Mouse (Mus musculus) brain, adult 10 weeks (tissue): ENCODE data around the gene Anks3. TPM values are rescaled to one million over a fixed set of nuclear protein-coding genes. Genes with fewer than 3 reads are reported as not detected.

Experiments
- polyA plus RNA-seq: library from polyadenylated mRNA; stranded (reverse); fragments of 350-450 nt; fragmentation: Illumina TruSeq; extraction: RNeasy Lipid Tissue Mini Kit (QIAGEN cat#74804); gene quantifications from one replicate; pipeline ENCODE4 v1.2.3, GENCODE M21; 2015; ENCODE audit warnings: low read depth, low replicate concordance

Gene Anks3
- polyA plus RNA-seq = 43.4 TPM

DNA sequence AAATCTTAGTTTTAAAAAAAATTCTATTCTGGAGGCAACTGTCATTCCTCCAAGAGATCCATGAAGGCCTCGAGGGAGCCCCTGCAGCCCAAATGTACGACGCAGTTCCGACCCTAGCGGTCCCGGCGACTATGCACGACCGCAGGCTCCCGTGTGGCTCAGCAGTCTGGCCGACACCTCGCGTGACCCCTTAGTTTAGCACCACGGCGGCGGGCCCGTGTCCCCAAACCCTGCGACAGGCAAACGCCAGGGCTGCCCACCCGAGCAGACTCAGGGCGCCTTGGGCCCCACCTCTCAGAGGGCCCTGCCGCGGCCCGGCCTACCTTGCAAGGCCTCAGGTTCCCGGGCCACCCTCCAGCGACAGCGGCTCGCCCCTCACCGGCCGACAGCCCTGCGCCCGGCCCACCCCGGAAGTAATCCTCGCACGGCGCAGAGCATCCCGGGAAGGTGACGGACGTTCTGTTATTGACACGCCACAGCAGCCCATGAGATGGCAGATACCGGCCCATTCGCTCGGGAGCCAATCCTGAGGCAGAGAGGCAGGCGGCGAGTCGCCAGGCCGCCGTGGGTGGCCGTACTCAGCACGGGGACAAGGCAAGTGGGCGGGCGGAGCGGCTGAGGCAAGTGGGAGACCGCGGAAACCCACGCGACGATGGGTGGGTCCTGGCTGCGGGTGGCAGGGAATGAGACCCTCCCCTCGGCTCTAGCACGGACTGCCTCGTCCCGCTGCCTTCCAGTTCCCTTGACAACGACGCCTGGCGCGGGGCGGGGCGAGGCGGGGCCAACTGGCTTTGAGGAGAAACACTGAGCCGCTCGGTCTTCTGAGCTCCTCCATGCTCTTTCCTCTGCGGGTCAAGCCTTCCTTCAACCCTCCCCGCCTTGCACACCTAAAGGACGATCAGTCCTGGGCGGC, at the start of gene Anks3:
Gene Anks3, minus strand, starts transcription at position 409 of the 913 bp plus-strand sequence.

GRCm38 (mm10) chr16:5013054-5013838, 49.2 kb upstream of the Anks3 start, which contains the start of gene Rogdi:
Gene Rogdi, minus strand, starts transcription at chr16:5013553.

GRCm38 (mm10) chr16:5007067-5007466, 43.1 kb upstream of the Anks3 start, which contains the start of gene Smim22:
Gene Smim22, plus strand, starts transcription at chr16:5007288.

GRCm38 (mm10) chr16:4997553-4997952, 33.5 kb upstream of the Anks3 start, which contains the start of gene Sept12:
Gene Sept12, minus strand, starts transcription at chr16:4997852.

GRCm38 (mm10) chr16:4938461-4938860, 25.5 kb downstream of the Anks3 start, which contains the start of gene Nudt16l1:
Gene Nudt16l1, plus strand, starts transcription at chr16:4938761.

Other genes starting within 250 kb of the Anks3 start
- gene Nmral1, start 244.8 kb downstream of the Anks3 start, polyA plus RNA-seq = 23.5 TPM
- 126 TPM for gene Hmox2, start 237.8 kb downstream of the Anks3 start, polyA plus RNA-seq
- 251 TPM for gene Cdip1, start 173.9 kb downstream of the Anks3 start, polyA plus RNA-seq
- not detected for gene 4930562C15Rik, start 128.8 kb downstream of the Anks3 start, polyA plus RNA-seq
- 113 TPM for gene Ubald1, start 83.9 kb downstream of the Anks3 start, polyA plus RNA-seq
- 154 TPM for gene Mgrn1, start 78.0 kb downstream of the Anks3 start, polyA plus RNA-seq
- 68.0 TPM for gene Nudt16l1, start 25.4 kb downstream of the Anks3 start, polyA plus RNA-seq
- not detected for gene Sept12, start 33.6 kb upstream of the Anks3 start, polyA plus RNA-seq
- not detected for gene Smim22, start 43.1 kb upstream of the Anks3 start, polyA plus RNA-seq
- 230 TPM for gene Rogdi, start 49.3 kb upstream of the Anks3 start, polyA plus RNA-seq
- 168 TPM for gene Glyr1, start 85.7 kb upstream of the Anks3 start, polyA plus RNA-seq
- 24.7 TPM for gene Ubn1, start 85.9 kb upstream of the Anks3 start, polyA plus RNA-seq
- gene Ppl, start 168.2 kb upstream of the Anks3 start, polyA plus RNA-seq = 0.31 TPM
- 11.1 TPM for gene Sec14l5, start 182.9 kb upstream of the Anks3 start, polyA plus RNA-seq
- gene Nagpa, start 239.8 kb upstream of the Anks3 start, polyA plus RNA-seq = 9.0 TPM